Mouse (Mus musculus): ENCODE results near the gene Wwp2.

- TF ChIP-seq CTCF (IDR thresholded peaks at IDR 0.05; ENCODE audit: insufficient read depth, low read length) (no peak), POLR2A (IDR thresholded peaks at IDR 0.05; ENCODE audit: borderline replicate concordance, extremely low read depth, low read depth, low read length) (no peak)
Measured at GRCm38 (mm10) chr8:107504239-107504985, 68.2 kb downstream of the Wwp2 start.

Data from lung, adult 2 months (tissue).